Mouse (Mus musculus) liver, postnatal 0 days (tissue): ENCODE measurements around the gene Cnga4. TPM values are rescaled to one million over a fixed set of nuclear protein-coding genes. Genes with fewer than 3 reads are reported as not detected.
"Not testable (repeated sequence)": the region's sequence is repeated elsewhere in the genome, so short reads cannot be mapped to it uniquely, and the experiment has no call there.

Experiments used
- ATAC-seq: fragments of 200-750 bp; cut with Nextera tagmentation; 2 replicates; pipeline ENCODE4 v1.8.0; 2017; ENCODE audit warnings: mild to moderate bottlenecking, moderate library complexity
- DNase-seq: peaks from one replicate; pipeline ENCODE4 v3.0.0-alpha.2; 2016
- H3K27ac ChIP-seq: fragments of 300-500 bp; sonication (generic); 2 replicates; pipeline ENCODE4 v1.5.1; 2014; ENCODE audit warnings: antibody characterized with exemption, moderate library complexity, mild to moderate bottlenecking, low read depth
- H3K27me3 ChIP-seq: fragments of 300-500 bp; sonication (generic); 2 replicates; pipeline ENCODE4 v1.6.1; 2014; ENCODE audit warnings: low read length, control low read depth, mixed read lengths; ENCODE audit not compliant: insufficient read depth
- H3K36me3 ChIP-seq: fragments of 300-500 bp; sonication (generic); replicated peaks from 2 replicates; pipeline ENCODE4 v1.6.1; 2014; ENCODE audit warnings: mild to moderate bottlenecking, control low read depth, low read length, moderate library complexity, mixed read lengths; ENCODE audit not compliant: insufficient read depth
- H3K4me1 ChIP-seq: fragments of 300-500 bp; sonication (generic); 2 replicates; pipeline ENCODE4 v1.6.1; 2014; ENCODE audit warnings: antibody characterized with exemption, mild to moderate bottlenecking, control low read depth; ENCODE audit not compliant: insufficient read depth
- H3K4me2 ChIP-seq: fragments of 300-500 bp; sonication (generic); 2 replicates; pipeline ENCODE4 v1.6.1; 2014; ENCODE audit warnings: low read depth, mild to moderate bottlenecking, low read length, moderate library complexity, mixed read lengths
- H3K4me3 ChIP-seq: fragments of 300-500 bp; sonication (generic); 2 replicates; pipeline ENCODE4 v1.5.1; 2014; ENCODE audit warnings: low read depth, low read length
- H3K9ac ChIP-seq: fragments of 300-500 bp; sonication (generic); replicated peaks from 2 replicates; pipeline ENCODE4 v1.6.1; 2014; ENCODE audit warnings: mild to moderate bottlenecking, moderate library complexity
- H3K9me3 ChIP-seq: fragments of 300-500 bp; sonication (generic); 2 replicates; pipeline ENCODE4 v1.6.1; 2016; ENCODE audit warnings: mild to moderate bottlenecking, control low read depth, low read length, mixed read lengths
- CTCF ChIP-seq: sonication (generic); IDR thresholded peaks from 2 replicates; pipeline ENCODE4 v1.5.1; 2016; ENCODE audit warnings: antibody characterized with exemption, low read depth
- EP300 ChIP-seq: IDR thresholded peaks from 2 replicates; pipeline ENCODE4 v1.6.1; 2016; ENCODE audit warnings: antibody characterized with exemption, low read depth, mild to moderate bottlenecking
- WGBS: fragments of 180-500 bp; shearing (Covaris S2); extraction: QIAGEN DNeasy Blood & Tissue Kit; methylation state at CpG from one replicate; pipeline ENCODE4 v1.1.7; 2014; ENCODE audit not compliant: insufficient replicate concordance; 5-methylcytosine and 5-hydroxymethylcytosine counted together
- polyA plus RNA-seq: library from polyadenylated mRNA; unstranded; fragments of >200 nt; fragmentation: Nextera tagmentation; extraction: Ambion mirVana; gene quantifications from 2 replicates; pipeline ENCODE4 v1.2.1, GENCODE M21; 2015

The Cnga4 gene
- not detected in 2 replicates for polyA plus RNA-seq

DNA sequence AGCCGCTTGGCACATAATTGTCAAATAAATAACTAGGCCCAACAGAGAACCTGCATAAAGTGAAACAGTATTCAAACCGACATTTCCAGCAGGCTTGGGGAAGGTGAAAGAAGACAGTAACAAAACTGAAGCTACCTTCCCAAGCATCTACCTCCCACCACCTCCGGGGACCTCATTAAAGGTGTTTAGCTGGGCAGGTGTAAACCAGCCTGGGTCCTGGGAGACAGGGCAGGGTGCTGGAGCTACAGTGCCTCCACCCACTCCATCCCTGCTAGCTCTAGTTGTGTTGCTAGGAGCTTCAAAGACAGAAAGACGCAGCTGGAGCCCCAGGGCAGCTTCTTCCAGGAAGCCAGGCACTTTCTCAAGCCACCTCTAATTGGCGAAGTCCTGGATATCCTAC lies at the start of gene Cnga4:
Gene Cnga4, plus strand, starts transcription at position 301 of the 400 bp plus-strand sequence.
- H3K4me2 ChIP-seq, result no peak within 1 kb of the TSS
- 66% methylated on average over 5 of the region's 5 CpGs for WGBS
- no peaks in the 10 kb centered on the region for H3K9me3 ChIP-seq
- DNase-seq (no peak), ATAC-seq (no peak)
- no peak within 1 kb of the TSS for H3K27ac ChIP-seq
- TF ChIP-seq CTCF (no peak), EP300 (no peak)
- no peaks in the 10 kb centered on the region for H3K27me3 ChIP-seq
- H3K9ac ChIP-seq, result no peak within 1 kb of the TSS
- H3K4me3 ChIP-seq, result no peak within 1 kb of the TSS
- no peaks in the 10 kb centered on the region for H3K36me3 ChIP-seq
- peaks cover 8% of the 10 kb centered on the region for H3K4me1 ChIP-seq

DNA sequence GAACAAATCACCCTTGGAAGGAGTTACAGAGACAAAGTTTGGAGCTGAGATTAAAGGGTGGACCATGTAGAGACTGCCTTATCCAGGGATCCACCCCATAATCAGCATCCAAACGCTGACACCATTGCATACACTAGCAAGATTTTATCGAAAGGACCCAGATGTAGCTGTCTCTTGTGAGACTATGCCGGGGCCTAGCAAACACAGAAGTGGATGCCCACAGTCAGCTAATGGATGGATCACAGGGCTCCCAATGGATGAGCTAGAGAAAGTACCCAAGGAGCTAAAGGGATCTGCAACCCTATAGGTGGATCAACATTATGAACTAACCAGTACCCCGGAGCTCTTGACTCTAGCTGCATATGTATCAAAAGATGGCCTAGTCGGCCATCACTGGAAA lies 48.3 kb upstream of the Cnga4 start:
- no CpG with 5 or more reads among the region's 5 CpGs for WGBS
- H3K36me3 ChIP-seq, H3K4me1 ChIP-seq, H3K9ac ChIP-seq, H3K4me2 ChIP-seq, H3K4me3 ChIP-seq, H3K9me3 ChIP-seq, H3K27me3 ChIP-seq, H3K27ac ChIP-seq, DNase-seq: not testable (repeated sequence)
- peak; percentile 41; the same call in 1 of the 2 replicates for ATAC-seq

DNA sequence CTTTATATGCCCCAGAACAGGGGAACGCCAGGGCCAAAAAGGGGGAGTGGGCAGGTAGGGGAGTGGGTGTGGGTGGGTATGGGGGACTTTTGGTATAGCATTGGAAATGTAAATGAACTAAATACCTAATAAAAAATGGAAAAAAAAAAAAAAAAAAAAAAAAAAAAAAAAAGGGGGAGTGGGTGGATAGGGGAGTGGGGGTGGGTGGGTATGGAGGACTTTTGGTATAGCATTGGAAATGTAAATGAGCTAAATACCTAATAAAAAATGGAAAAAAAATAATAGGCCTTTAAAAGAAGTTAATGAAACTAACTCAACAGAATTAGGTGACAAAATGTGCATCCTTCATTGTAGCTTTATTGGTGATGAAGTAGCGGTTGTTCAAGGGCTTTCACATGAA lies 47.9 kb upstream of the Cnga4 start:
- not testable (repeated sequence) for H3K27me3 ChIP-seq, H3K27ac ChIP-seq, H3K36me3 ChIP-seq, H3K9me3 ChIP-seq, DNase-seq, H3K9ac ChIP-seq, H3K4me1 ChIP-seq, H3K4me2 ChIP-seq, H3K4me3 ChIP-seq
- ATAC-seq, result peak; percentile 75
- 84% methylated on average over 1 of the region's 2 CpGs for WGBS

DNA sequence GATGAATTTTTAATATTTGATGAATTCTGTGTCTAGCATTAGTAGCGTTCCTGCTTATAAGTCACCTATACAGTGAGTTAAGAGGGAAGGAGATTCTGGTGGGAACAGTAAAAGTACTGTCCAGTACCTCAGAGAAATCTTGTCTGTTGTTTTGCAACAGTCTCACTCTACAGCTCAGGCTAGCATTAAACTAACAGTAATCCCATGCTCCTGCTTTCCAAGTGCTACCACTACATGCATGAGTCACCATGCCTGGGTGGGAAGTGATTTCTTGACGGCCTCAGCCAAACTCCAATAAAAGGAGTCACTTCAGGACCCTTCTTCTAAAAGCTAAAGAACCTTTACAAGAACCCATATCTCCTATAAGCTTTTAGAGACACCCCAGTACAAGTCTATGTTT lies 42.7 kb upstream of the Cnga4 start:
- 66% methylated on average over 2 of the region's 2 CpGs for WGBS
- H3K4me3 ChIP-seq, result no peak overlapping the region

DNA sequence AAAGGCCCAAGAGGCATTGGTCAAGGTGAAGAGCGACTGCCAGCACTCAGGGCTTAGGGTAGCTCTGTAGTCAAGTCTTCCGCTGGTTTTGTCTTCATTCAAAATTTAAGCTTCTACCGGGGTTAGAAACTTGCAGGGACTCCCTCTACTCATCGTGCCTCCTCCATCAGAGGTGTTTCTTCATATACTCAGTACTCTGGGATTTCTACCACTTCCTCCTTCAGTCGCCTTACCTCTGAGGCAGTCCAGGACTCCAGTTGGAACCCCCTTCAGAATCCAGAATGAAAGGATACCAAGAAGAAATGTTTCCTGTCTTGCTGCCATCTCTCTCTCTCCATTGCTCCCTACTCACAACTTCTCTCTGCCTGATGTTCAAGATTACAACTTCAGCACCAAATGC lies 37.1 kb upstream of the Cnga4 start:
- no peak for DNase-seq
- Histone ChIP-seq H3K9me3 (no peaks in the 10 kb centered on the region), H3K4me1 (peaks cover 3% of the 10 kb centered on the region; the same call in 1 of the 2 replicates), H3K4me3 (no peak overlapping the region), H3K9ac (no peak overlapping the region), H3K27ac (no peak overlapping the region), H3K36me3 (no peaks in the 10 kb centered on the region), H3K4me2 (no peak overlapping the region), H3K27me3 (no peaks in the 10 kb centered on the region)
- ATAC-seq, result no peak
- TF ChIP-seq EP300 (no peak), CTCF (no peak)
- 73% methylated on average over 5 of the region's 5 CpGs for WGBS

More for the DNA sequence above, 42.7 kb upstream of the Cnga4 start:
- no peaks in the 10 kb centered on the region for H3K9me3 ChIP-seq
- H3K9ac ChIP-seq, result no peak overlapping the region
- H3K27ac ChIP-seq, result no peak overlapping the region
- H3K4me1 ChIP-seq, result no peaks in the 10 kb centered on the region
- H3K4me2 ChIP-seq, result no peak overlapping the region
- no peak for TF ChIP-seq CTCF
- no peak for TF ChIP-seq EP300
- DNase-seq, result no peak
- H3K27me3 ChIP-seq, result 0 out of 2 replicates have a peak, but pooled peaks cover 3% of the 10 kb centered on the region
- no peak for ATAC-seq
- H3K36me3 ChIP-seq, result no peaks in the 10 kb centered on the region

DNA sequence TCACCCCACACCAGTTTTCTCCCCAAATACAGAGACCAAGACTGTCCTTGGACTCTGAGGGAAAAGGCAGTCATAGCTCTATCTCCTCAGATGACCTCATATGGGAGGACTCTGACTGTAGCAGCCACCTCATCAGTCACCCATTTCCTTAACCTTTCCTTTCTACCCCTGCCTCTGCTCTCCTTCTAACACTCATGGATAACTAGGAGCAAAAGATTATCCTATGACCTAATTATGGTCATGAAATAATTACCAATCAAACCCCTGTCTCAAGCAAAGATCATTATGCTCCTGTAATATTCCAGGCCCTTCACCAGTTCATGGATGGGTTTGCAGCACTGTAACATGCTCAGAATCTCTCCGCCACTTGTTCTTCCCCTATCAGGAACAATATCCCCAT lies 36.4 kb upstream of the Cnga4 start, which contains the start of gene Olfr692:
Gene Olfr692, plus strand, starts transcription at position 301 of the 400 bp plus-strand sequence.
- 83% methylated on average over 1 of the region's 1 CpGs for WGBS
- H3K27me3 ChIP-seq, result no peaks in the 10 kb centered on the region
- H3K9me3 ChIP-seq, result no peaks in the 10 kb centered on the region
- H3K27ac ChIP-seq, result no peak within 1 kb of the TSS
- DNase-seq, result no peak
- H3K4me3 ChIP-seq, result no peak within 1 kb of the TSS
- H3K4me2 ChIP-seq, result no peak within 1 kb of the TSS
- no peak within 1 kb of the TSS for H3K9ac ChIP-seq
- ATAC-seq, result no peak
- peaks cover 6% of the 10 kb centered on the region; the same call in 1 of the 2 replicates for H3K4me1 ChIP-seq
- TF ChIP-seq CTCF, result no peak
- TF ChIP-seq EP300, result no peak
- H3K36me3 ChIP-seq, result no peaks in the 10 kb centered on the region

DNA sequence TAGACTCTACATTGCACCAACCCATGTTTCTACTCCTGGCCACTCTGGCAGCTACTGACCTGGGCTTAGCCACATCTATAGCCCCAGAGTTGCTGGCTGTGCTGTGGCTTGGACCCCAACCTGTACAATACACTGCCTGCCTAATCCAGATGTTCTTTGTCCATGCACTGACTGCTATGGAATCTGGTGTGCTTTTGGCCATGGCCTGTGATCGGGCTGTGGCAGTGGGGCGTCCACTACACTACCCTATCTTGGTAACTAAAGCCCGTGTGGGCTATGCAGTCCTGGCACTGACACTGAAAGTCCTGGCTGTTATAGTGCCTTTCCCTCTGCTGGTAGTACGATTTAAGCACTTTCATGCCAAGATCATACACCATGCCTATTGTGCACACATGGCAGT lies 35.8 kb upstream of the Cnga4 start:
- Histone ChIP-seq H3K27me3 (no peaks in the 10 kb centered on the region), H3K36me3 (no peaks in the 10 kb centered on the region), H3K9me3 (no peaks in the 10 kb centered on the region), H3K9ac (no peak overlapping the region), H3K4me2 (no peak overlapping the region), H3K4me3 (no peak overlapping the region), H3K4me1 (peaks cover 10% of the 10 kb centered on the region), H3K27ac (no peak overlapping the region)
- no peak for DNase-seq
- WGBS, result 86% methylated on average over 4 of the region's 4 CpGs
- TF ChIP-seq EP300 (no peak), CTCF (no peak)
- no peak for ATAC-seq
